Mouse (Mus musculus): ENCODE measurements at regions not wholly inside any gene's neighbourhood (a gene's known extent, or its start where the extent isn't known, plus 50 kb on each side); places are given as distances from the start of the nearest gene placed in this dataset.
A peak's percentile ranks its signal among the peaks of the same experiment; 100 is the strongest.
"Not testable (repeated sequence)": the region's sequence is repeated elsewhere in the genome, so short reads cannot be mapped to it uniquely, and the experiment has no call there.

- no peak for DNase-seq (ENCODE audit: low read depth, low spot score)
Observed at GRCm38 (mm10) chr3:7079073-7079472, 458.8 kb upstream of the 1700008P02Rik start.

DNA sequence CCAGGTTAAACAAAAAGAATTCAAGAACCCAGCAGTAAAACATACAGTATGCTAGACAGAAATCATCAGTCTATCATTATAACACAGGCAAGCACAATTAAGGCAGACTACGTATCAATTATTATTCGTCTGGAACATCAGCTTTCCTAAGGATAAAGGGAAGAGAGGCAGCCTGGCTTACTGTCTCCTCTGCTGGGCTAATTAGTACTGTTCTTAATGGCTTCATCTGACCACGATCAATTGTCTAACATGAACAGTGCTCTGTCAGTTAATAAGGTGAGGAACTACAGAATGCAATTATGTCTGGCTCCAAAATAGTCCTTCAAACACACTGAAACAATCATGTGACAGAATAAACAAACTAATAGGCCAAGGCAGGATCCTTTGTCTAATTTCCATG, 456.6 kb upstream of the 1700008P02Rik start:
- DNase-seq (ENCODE audit: low read depth, low spot score) = no peak

DNA sequence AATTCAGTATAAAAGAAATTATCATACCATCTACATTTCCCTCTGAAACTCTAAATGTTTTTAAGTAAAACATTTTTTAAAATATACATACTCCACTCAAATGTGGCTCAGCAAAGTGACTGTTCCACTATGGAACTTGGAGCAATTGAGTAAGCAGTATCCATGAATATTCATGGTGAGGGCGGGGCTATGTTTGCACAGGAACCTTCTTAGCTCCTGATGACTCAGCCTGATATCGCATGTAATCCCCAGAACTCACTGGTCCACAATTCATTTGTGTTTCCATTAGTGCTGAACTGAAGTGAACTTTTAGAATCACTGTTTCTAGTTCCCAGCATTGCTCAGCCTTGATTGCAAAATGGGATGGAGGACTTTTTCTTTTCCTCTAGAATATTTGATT, 454.2 kb upstream of the 1700008P02Rik start:
- no peak for DNase-seq (ENCODE audit: low read depth, low spot score)

GRCm38 (mm10) chr3:7041372-7042057, 421.3 kb upstream of the 1700008P02Rik start:
- peak; percentile 27 for DNase-seq (ENCODE audit: low read depth, low spot score)

- no peak for DNase-seq (ENCODE audit: low read depth, low spot score)
Observed at GRCm38 (mm10) chr3:7035833-7036232, 415.6 kb upstream of the 1700008P02Rik start.

DNA sequence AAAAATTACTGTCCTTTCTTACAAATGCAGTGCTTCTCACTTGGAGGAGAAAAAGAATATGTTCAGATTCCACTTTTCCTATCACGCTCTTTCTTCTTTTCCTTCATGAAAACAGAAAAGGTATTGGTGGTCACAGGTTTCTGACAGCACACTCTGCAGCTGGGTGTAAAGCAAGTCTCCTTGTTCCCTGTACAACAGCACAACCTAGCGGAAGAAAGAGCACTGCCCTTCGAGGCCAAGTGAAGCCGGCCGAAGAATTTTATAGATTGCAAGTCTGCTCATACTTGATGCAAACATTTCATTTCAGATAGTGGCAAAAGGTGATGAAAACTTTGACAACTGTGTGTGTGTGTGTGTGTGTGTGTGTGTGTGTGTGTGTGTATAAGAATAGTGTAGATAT, 407.6 kb upstream of the 1700008P02Rik start:
- DNase-seq (ENCODE audit: low read depth, low spot score) = peak; percentile 81

GRCm38 (mm10) chr3:7014345-7014973, 394.2 kb upstream of the 1700008P02Rik start:
- no peak for DNase-seq (ENCODE audit: low read depth, low spot score)

GRCm38 (mm10) chr3:7013516-7013915, 393.3 kb upstream of the 1700008P02Rik start:
- no peak for DNase-seq (ENCODE audit: low read depth, low spot score)

GRCm38 (mm10) chr3:7010294-7011087, 390.2 kb upstream of the 1700008P02Rik start:
- DNase-seq (ENCODE audit: low read depth, low spot score) = no peak

DNA sequence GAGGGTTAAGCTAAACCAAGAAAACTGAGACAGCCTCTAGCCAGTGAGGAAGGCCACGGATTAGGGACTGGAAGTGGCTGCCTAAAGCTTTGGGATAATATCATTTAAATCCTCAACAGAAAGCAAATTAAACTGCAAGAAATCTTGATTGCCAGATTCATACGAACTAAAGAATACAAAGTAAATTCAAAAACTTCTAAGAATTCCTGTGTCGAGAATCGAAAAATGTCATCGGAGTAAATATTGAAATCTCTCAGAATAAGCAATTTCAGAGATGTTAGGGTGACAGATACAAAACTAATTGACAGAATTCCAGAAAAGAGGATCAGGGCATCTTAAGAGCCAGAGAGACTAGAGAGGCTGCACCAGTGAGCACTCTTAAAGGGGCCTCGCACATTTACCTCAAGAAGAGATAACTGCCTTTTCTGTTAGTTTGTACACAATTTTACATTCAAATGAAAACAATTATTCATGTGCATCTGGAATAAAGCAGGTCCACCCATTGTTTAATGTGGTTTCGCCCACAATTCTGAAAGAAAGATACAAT, 388.5 kb upstream of the 1700008P02Rik start:
- no peak for DNase-seq (ENCODE audit: low read depth, low spot score)

GRCm38 (mm10) chr3:7007811-7008359, 387.6 kb upstream of the 1700008P02Rik start:
- DNase-seq (ENCODE audit: low read depth, low spot score) = no peak

GRCm38 (mm10) chr3:6991735-6992134, 371.5 kb upstream of the 1700008P02Rik start:
- not testable (repeated sequence) for DNase-seq (ENCODE audit: low read depth, low spot score)

DNA sequence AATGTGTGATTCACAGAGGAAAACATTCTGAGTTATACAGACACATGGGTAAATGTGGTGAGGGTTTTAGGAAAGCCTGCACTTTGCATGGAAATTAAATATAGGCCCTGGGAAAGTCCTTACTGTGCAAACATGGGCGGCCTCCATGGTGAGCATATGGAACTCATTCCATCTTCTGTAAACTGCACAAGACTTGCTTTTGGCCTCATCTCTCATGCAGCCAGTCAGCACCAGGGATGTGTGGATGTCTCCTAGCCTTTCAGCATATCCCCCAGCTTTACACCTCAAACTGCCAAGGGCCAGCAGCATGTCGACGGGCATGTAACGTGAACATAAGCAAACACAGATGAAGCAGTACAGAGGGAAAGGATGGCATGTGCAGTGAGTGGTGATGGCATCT, 364.7 kb upstream of the 1700008P02Rik start:
- no peak for DNase-seq (ENCODE audit: low read depth, low spot score)

DNA sequence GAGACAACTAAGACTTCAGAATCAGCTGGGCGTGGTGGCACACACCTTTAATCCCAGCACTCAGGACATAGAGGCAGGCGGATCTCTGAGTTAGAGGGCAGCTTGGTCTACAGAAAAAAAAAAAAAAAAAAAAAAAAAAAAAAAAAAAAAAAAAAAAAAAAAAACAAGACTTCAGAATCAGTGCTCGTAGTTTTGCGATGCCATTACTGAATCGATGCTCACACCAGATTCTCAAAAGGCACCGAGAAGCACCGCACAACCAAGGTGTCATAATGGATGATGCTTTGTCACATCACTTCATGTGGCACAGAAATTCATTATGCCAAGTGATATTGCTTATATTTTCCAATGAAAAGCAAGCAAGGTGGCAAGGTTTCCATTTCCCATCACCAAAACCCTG, 337.4 kb upstream of the 1700008P02Rik start:
- no peak for DNase-seq (ENCODE audit: low read depth, low spot score)

- no peak for DNase-seq (ENCODE audit: low read depth, low spot score)
Observed at GRCm38 (mm10) chr3:6932535-6933103, 312.4 kb upstream of the 1700008P02Rik start.

- peak; percentile 72 for DNase-seq (ENCODE audit: low read depth, low spot score)
Observed at GRCm38 (mm10) chr3:6926737-6927136, 306.5 kb upstream of the 1700008P02Rik start.

DNA sequence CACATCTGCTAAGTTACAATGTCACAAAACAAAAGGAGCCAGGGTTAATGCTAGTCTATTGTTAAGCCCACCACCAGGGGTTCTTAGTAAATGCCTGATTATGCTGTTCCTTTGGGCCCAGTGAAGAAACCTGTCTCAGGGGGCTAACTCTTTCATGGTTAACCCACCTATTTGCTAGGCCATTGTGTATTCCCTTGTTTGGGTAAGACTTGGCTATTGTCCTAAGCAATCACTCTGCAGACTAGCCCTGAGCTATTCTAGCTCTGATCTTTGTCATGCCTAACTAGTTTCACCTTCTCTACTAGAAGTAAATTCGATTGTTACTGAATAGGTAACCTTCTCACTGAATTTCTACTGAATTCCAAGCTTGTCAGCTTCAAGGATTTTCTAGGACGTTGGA, 302.4 kb upstream of the 1700008P02Rik start:
- DNase-seq (ENCODE audit: low read depth, low spot score) = not testable (repeated sequence)

DNA sequence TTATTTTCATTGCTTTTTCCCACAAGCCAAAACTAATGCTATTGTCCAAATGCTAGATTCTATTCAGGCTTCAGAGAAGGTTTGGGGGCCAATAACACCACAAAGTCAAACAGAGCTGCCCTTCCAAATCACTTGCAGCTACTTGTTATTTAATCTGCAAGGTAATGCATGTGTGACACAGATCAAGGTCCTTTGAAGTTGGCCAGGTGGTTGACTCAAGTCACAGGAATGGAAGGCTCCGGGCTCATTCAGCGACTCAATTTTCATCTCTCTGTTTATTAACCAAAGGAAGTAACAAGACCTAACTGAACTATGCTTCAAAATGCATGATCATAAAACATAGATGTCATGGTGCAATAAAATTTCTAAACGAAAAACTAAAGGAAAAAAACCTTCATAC, 300.0 kb upstream of the 1700008P02Rik start:
- no peak for DNase-seq (ENCODE audit: low read depth, low spot score)

GRCm38 (mm10) chr3:6887936-6888335, 267.7 kb upstream of the 1700008P02Rik start:
- DNase-seq (ENCODE audit: low read depth, low spot score) = no peak

DNA sequence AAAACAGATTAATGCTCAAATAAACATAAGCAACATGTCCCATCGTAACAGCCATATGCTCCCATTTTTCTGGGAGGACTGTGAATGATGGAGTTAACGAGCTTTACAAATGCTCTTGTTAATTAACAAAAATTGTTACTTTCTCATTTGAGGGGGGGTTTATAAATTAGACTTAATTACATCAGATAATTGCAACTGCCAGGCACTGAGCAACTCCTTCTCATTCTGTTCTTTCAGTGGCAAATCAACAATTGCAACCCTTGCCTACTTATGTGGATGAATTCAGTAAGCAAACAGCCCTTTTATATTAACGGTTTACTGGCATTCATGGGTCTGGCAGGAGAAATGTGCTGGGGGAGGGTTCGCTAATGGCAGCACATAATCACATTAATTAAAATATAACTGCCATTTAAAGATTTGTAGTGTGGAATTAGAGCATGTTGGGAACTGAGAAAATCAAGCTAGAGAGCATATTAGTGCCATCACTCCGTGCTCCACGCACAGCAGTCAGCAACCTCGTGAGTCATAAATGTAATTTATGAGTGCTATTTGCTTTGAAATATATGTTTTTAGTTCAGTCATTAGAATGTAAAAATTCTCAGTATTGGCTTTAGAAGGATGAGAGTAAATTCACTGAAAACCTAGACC, 266.9 kb upstream of the 1700008P02Rik start:
- peak; percentile 13 for DNase-seq (ENCODE audit: low read depth, low spot score)
